Comparison of ENCODE assay signal across 18 mouse cellular contexts in genomic region chr19:23563693-23564092, GRCm38 (mm10).
DNase-seq lines count a peak whose midpoint lies in the region; ATAC-seq and TF ChIP-seq lines count a peak whose summit lies in the region.
"Had no signal": no experiment of that assay in that cellular context is flagged by ENCODE, and none has a peak within 500 bp of the region (broad histone marks: within the 10 kb centered on the region; RNA-seq: fewer than 3 reads in every experiment).

No protein-coding gene starts in this region.

- intact Hi-C loops in left cerebral cortex, adult 2 months (cut with DNase I), result loop anchor here (5.0 kb wide), 1 partner anchor 44 kb away; no protein-coding TSS in a partner anchor

- TF ChIP-seq CTCF in left cerebral cortex, adult 2 months (IDR thresholded peaks at IDR 0.05), result no peak

- peak; percentile 35 to 72 for DNase-seq in frontal cortex, adult 2 months (ENCODE audit: extremely low spot score in 1 of 2, low spot score in 1 of 2)
- no peak for DNase-seq in frontal cortex, postnatal 10 days (ENCODE audit: low spot score in 2 of 2)
- peak; percentile 54 to 65 for DNase-seq in left cerebral cortex, adult 18-20 months (ENCODE audit: low spot score in 2 of 2)
- no peak for DNase-seq in left cerebral cortex, adult 2 months (ENCODE audit: extremely low spot score in 1 of 2, low spot score in 2 of 2)
- peak; percentile 87 for DNase-seq in cerebellum, adult 11-12 months
- peak; percentile 64 to 82 for DNase-seq in cerebellum, postnatal 36 days
- DNase-seq in spleen, adult 12 weeks (ENCODE audit: low spot score), result no peak
- DNase-seq: adrenal gland, postnatal 10 days; kidney, adult 11 months; kidney, postnatal 10 days; liver; lung, adult 2 months; lung, postnatal 36 days; thymus, adult 2 months had no signal

- no peak overlapping the region; the same call in 1 of the 2 replicates for H3K27ac ChIP-seq in left cerebral cortex, adult 2 months
- H3K27ac ChIP-seq in forebrain, embryonic 16.5 days (ENCODE audit: low read length), result no peak overlapping the region
- H3K27ac ChIP-seq: hindbrain, embryonic 15.5 days had no signal

- H3K36me3 ChIP-seq in forebrain, embryonic 16.5 days (ENCODE audit: control insufficient read depth, insufficient read depth), result no peaks in the 10 kb centered on the region
- H3K36me3 ChIP-seq: heart, embryonic 12.5 days; hindbrain, embryonic 15.5 days had no signal

- no peak overlapping the region for H3K4me2 ChIP-seq in forebrain, embryonic 16.5 days (ENCODE audit: low read length)
- H3K4me2 ChIP-seq: heart, embryonic 12.5 days; hindbrain, embryonic 15.5 days had no signal

- no peak for ATAC-seq in forebrain, embryonic 16.5 days

- no peaks in the 10 kb centered on the region for H3K9me3 ChIP-seq in forebrain, embryonic 16.5 days (ENCODE audit: control insufficient read depth, low read length)
- H3K9me3 ChIP-seq: heart, embryonic 12.5 days; hindbrain, embryonic 15.5 days had no signal

- H3K27me3 ChIP-seq in forebrain, embryonic 16.5 days (replicated peaks; ENCODE audit: control insufficient read depth, insufficient read depth, low read length), result no peaks in the 10 kb centered on the region
- H3K27me3 ChIP-seq: CH12.LX; heart, embryonic 12.5 days; hindbrain, embryonic 15.5 days had no signal

- no peak overlapping the region for H3K9ac ChIP-seq in forebrain, embryonic 16.5 days (replicated peaks; ENCODE audit: low read depth, low read length)
- H3K9ac ChIP-seq: heart, embryonic 12.5 days; hindbrain, embryonic 15.5 days had no signal

- no peaks in the 10 kb centered on the region for H3K4me1 ChIP-seq in forebrain, embryonic 16.5 days (replicated peaks; ENCODE audit: control insufficient read depth, insufficient read depth, low read length)
- H3K4me1 ChIP-seq: heart, embryonic 12.5 days; hindbrain, embryonic 15.5 days had no signal

- WGBS in forebrain, embryonic 16.5 days, result 70% methylated on average over 5 of the region's 5 CpGs

- no peak overlapping the region for H3K4me3 ChIP-seq in left cerebral cortex, adult 2 months
- H3K4me3 ChIP-seq in forebrain, embryonic 16.5 days (replicated peaks; ENCODE audit: low read length), result no peak overlapping the region
- H3K4me3 ChIP-seq: heart, embryonic 12.5 days; hindbrain, embryonic 15.5 days had no signal

Comparison
In these comparisons a context has a peak if more than half of its experiments do, and no peak if none do; other contexts are left out.
1. DNase-seq: peak in frontal cortex, adult 2 months (2 of 2), left cerebral cortex, adult 18-20 months (2 of 2), cerebellum, adult 11-12 months (single experiment) and cerebellum, postnatal 36 days (2 of 2); none in frontal cortex, postnatal 10 days (0 of 2), left cerebral cortex, adult 2 months (0 of 2) and spleen, adult 12 weeks (single experiment).